Mouse (Mus musculus): ENCODE results near the gene Olfr688.

The Olfr688 gene

DNA sequence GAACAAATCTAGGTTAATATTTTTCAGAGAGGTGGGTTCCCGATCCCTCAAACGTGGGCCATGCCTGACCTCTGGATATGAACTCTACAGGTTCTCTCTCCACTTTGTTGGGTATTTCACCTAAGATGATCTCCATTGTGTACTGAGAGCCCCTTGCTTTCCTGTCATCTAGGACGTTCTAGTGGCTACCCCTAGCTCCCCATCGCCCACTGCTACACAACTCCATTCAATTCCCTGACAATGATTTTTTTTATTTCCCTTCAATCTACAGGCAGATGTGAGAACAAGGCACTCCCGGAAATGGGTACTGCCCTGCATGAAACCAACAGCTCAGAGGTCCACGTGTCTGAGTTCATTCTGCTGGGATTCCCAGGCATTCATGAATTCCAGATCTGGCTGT, at the start of gene Olfr688:
Olfr688 (plus strand) TSS at position 301 of the 400 bp plus-strand sequence.
- DNase-seq = no peak

DNA sequence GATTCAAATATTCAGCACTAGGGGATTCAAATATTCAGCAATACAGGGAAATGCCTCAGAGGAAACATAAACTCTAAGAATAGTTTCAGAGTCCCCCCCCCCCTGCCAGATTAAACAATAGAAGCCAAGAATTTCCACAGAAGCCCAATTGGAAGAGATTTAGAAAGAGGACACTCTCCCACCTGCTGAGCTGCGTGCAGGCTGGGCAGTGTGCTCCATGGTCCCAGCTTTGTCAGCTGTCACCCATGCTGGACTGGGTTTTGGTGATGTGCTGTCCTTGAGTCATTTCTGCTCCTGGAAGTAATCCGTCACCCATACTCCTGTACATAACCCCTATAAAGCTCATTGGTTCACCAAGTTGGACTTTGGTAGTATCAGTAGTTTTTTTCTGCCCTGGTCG, 40.2 kb upstream of the Olfr688 start:
- DNase-seq = no peak

DNA sequence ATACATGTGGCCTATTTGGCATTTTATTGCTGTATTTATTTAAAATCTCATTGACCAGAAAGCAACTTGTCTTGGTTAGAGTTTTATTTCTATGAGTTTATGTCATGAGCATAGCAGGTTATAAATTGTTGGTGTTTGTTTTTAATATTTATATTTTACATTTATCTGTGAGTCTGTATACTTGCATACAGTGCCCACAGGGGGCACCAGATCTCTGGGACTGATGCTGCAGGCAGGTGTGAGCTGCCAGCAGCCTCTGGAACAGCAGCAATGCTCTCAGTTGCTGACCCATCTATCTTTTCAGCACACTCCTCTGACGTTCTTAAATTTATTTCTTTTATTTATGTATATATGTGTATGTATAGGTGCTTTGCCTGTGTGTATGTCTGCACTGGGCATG, 39.7 kb upstream of the Olfr688 start:
- DNase-seq = no peak

DNA sequence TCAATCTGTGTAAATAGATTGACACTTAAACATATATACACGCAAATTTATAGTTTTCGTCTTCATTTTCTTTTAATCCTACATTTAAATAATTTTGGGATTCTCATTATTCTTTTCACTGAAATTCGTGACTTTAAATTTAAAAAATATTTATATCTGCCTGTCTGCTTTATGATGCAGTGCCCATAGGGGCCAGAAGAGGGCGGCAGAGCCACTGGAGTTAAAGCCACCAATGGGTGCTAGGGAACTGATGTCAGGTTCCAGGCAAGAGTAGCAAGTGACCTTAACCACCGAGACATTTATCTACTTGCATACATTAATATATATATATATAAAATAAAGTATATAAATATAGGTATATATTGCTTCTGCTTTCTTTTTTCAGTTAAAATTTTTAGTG, 31.2 kb upstream of the Olfr688 start:
- DNase-seq = peak in 1 of 2 experiments; percentile 4

DNA sequence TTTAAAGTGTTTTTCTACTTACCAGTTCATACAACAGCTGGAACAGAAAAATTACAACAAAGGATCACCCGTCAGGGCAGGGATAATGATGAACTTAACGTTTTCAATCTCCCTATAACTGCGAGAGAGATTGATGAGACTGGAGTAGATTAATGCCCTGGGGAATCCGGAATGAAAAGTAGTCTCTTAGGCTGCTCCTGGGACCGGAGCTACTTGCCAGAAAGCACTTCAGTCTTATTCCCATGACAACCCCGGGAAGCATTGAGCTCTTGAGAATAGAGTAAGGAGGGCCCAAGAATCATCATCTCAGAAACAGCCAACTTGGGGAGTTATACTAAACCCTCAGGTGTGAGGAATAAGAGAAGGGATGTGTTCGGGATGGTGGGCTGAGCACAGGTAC, 15.5 kb upstream of the Olfr688 start:
- DNase-seq = no peak

DNA sequence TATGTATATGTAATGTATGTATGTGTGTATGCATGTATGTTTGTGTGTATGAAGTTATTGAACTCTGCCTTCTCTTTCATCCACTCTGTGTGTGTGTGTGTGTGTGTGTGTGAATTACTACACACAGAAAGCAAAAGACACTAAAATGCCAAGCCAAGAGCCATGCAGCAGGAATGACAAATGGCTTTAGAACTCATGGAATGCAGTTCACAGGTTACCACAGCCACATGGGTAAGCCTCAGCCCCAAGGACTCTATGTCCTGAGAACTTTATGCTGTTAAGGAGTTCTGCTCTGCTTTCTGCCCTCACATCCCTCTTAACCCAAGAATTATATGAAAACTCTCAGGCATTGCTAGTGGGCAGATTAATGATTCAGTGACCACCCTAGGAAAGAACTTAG, 2.2 kb downstream of the Olfr688 start:
- DNase-seq = no peak

DNA sequence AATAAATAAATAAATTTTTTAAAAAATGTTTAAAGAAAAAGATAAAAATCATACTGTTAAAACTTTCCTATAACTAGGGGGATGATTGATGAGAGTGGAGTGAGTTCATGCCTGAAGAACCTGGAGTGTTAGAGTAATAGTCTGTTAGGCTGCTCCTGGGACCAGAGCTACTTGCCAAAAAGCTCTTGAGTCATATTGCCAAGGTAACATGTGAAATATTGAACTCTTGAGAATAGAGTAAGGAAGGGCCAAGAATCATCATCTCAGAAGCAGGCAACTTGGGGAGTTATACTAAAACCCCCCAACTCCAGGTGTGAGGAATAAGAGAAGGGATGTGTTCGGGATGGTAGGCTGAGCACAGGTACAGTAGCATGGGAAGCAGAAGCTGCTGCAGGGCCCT, 23.0 kb downstream of the Olfr688 start, which contains the start of gene Olfr689:
Olfr689 (plus strand) TSS at position 301 of the 400 bp plus-strand sequence.
- no peak for DNase-seq

DNA sequence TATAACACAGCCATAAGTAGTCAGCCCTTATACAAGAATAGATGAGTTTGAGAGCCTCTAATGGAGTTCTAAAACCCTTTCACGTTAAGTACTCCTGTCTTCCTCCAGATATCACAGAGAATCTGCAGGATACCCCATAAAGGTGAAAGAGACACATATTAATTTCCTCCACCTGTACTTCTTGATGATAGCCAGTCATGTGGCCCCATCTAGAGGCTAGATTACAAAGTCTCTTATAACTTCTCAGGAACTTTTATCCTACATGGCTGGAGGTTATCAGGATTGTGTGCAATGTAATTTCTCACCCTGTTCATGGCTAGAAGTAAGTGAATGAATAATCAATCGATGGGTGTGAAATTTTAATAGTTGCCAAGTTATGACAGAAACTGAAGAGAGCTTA, 37.4 kb downstream of the Olfr688 start:
- DNase-seq = no peak

DNA sequence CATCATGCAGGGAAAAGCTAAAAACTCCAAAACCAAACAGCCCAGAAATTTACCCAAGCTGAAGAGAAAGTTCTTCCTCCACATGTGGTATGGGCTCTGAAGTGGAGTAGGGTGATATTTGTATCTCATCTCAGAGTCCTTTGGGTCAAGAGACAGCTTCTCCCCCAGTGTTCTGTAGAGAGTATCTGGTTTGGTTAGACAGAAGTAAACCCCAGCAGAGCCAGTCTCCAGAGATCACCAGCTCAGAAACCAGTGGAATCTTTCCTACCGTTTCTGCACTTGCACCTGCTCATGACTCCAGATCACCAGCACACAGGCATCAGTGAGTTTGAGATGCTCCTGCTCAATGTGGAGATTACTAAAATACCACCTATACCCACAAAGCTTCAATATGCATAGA, 46.1 kb downstream of the Olfr688 start, which contains the start of gene Olfr690:
Olfr690 (minus strand) TSS at position 101 of the 400 bp plus-strand sequence.
- no peak for DNase-seq
